Mouse (Mus musculus): ENCODE results near the gene 2310050C09Rik. TPM values are rescaled to one million over a fixed set of nuclear protein-coding genes. Genes with fewer than 3 reads are reported as not detected.

2310050C09Rik gene
- not detected for polyA plus RNA-seq (2014; fragmentation: Illumina TruSeq; extraction: RNeasy Lipid Tissue Mini Kit (QIAGEN cat#74804); ENCODE audit: low read depth, low replicate concordance)

DNA sequence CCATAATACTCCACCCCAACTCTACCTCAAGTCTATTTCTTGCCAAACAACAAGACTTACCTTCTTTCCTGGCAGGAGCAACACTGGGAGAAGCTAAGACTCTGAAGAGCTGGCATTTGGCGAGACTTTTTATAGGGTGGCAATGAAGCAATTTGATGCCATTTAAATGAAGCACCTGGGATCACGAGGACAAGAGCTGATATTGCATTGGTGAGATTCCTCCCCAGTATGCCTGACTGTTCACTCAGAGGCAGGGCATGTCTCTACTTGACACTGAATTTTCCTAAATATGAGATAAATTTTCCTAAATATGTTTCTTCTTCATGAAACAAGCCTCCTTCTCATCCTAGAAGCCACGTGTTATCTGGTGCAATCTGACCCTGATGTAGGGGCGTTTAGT is at the start of gene 2310050C09Rik:
Gene 2310050C09Rik (minus strand): TSS at position 101 of the 400 bp plus-strand sequence.

DNA sequence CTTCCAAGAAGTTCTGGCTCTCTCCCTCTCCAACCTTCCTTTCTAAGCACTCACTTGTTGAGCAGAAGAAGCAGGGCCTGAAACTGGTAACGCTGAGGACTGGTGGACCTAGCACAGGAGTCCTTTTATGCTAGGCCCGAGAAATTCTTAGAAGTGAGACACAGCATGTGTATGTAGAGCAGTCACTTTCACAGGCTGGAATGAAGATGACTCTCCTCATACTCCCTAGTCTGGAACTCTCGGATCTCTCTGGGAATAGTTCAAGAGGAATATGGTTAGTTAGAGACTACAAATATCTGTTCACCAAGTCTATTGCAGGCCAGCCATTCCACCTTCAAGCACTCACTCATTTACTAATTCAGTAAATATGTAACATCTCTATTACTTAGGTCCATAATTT is 18.8 kb downstream of the 2310050C09Rik start, which contains the start of gene Lce1l:
Gene Lce1l (minus strand): TSS at position 101 of the 400 bp plus-strand sequence.

DNA sequence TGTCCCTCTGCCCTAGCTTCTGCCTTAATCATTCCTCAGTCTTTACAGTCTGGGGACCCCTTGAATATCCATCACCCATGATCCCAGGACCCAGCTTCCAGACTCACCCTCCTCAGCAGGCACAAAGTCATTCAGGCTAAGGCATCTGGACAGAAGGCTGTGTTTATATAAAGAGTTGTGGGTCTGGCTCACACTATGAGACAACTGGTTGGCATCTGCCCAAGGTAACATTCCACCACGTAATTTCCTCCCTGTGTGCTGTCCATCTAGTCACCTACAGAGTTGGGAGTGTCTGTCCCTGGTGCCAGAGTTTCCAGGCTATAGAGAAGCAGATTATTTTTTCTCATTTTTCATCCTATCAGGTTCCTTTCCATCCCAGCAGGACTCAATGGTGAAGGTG is 42.9 kb downstream of the 2310050C09Rik start, which contains the start of gene Kprp:
Gene Kprp (minus strand): TSS at position 140 of the 400 bp plus-strand sequence.

Other genes with a start within 250 kb of the 2310050C09Rik start
- gene Lce6a, start 248.6 kb downstream of the 2310050C09Rik start, polyA plus RNA-seq (2014; fragmentation: Illumina TruSeq; extraction: RNeasy Lipid Tissue Mini Kit (QIAGEN cat#74804); ENCODE audit: low read depth, low replicate concordance), result not detected
- not detected for gene Lce1a1, start 221.9 kb downstream of the 2310050C09Rik start, polyA plus RNA-seq (2014; fragmentation: Illumina TruSeq; extraction: RNeasy Lipid Tissue Mini Kit (QIAGEN cat#74804); ENCODE audit: low read depth, low replicate concordance)
- not detected for gene Lce1b, start 213.3 kb downstream of the 2310050C09Rik start, polyA plus RNA-seq (2014; fragmentation: Illumina TruSeq; extraction: RNeasy Lipid Tissue Mini Kit (QIAGEN cat#74804); ENCODE audit: low read depth, low replicate concordance)
- gene Lce1a2, start 199.9 kb downstream of the 2310050C09Rik start, polyA plus RNA-seq (2014; fragmentation: Illumina TruSeq; extraction: RNeasy Lipid Tissue Mini Kit (QIAGEN cat#74804); ENCODE audit: low read depth, low replicate concordance), result not detected
- not detected for gene Lce1c, start 191.0 kb downstream of the 2310050C09Rik start, polyA plus RNA-seq (2014; fragmentation: Illumina TruSeq; extraction: RNeasy Lipid Tissue Mini Kit (QIAGEN cat#74804); ENCODE audit: low read depth, low replicate concordance)
- gene Lce1d, start 183.0 kb downstream of the 2310050C09Rik start, polyA plus RNA-seq (2014; fragmentation: Illumina TruSeq; extraction: RNeasy Lipid Tissue Mini Kit (QIAGEN cat#74804); ENCODE audit: low read depth, low replicate concordance), result not detected
- not detected for gene Lce1e, start 161.1 kb downstream of the 2310050C09Rik start, polyA plus RNA-seq (2014; fragmentation: Illumina TruSeq; extraction: RNeasy Lipid Tissue Mini Kit (QIAGEN cat#74804); ENCODE audit: low read depth, low replicate concordance)
- gene Lce1f, start 149.9 kb downstream of the 2310050C09Rik start, polyA plus RNA-seq (2014; fragmentation: Illumina TruSeq; extraction: RNeasy Lipid Tissue Mini Kit (QIAGEN cat#74804); ENCODE audit: low read depth, low replicate concordance), result not detected
- gene Gm38119, start 131.1 kb downstream of the 2310050C09Rik start, polyA plus RNA-seq (2014; fragmentation: Illumina TruSeq; extraction: RNeasy Lipid Tissue Mini Kit (QIAGEN cat#74804); ENCODE audit: low read depth, low replicate concordance), result not detected
- not detected for gene Lce1g, start 117.9 kb downstream of the 2310050C09Rik start, polyA plus RNA-seq (2014; fragmentation: Illumina TruSeq; extraction: RNeasy Lipid Tissue Mini Kit (QIAGEN cat#74804); ENCODE audit: low read depth, low replicate concordance)
- not detected for gene Lce1h, start 105.2 kb downstream of the 2310050C09Rik start, polyA plus RNA-seq (2014; fragmentation: Illumina TruSeq; extraction: RNeasy Lipid Tissue Mini Kit (QIAGEN cat#74804); ENCODE audit: low read depth, low replicate concordance)
- gene Lce1i, start 91.3 kb downstream of the 2310050C09Rik start, polyA plus RNA-seq (2014; fragmentation: Illumina TruSeq; extraction: RNeasy Lipid Tissue Mini Kit (QIAGEN cat#74804); ENCODE audit: low read depth, low replicate concordance), result not detected
- gene Lce1j, start 79.7 kb downstream of the 2310050C09Rik start, polyA plus RNA-seq (2014; fragmentation: Illumina TruSeq; extraction: RNeasy Lipid Tissue Mini Kit (QIAGEN cat#74804); ENCODE audit: low read depth, low replicate concordance), result not detected
- not detected for gene Lce1k, start 62.3 kb downstream of the 2310050C09Rik start, polyA plus RNA-seq (2014; fragmentation: Illumina TruSeq; extraction: RNeasy Lipid Tissue Mini Kit (QIAGEN cat#74804); ENCODE audit: low read depth, low replicate concordance)
- gene Kprp, start 43.0 kb downstream of the 2310050C09Rik start, polyA plus RNA-seq (2014; fragmentation: Illumina TruSeq; extraction: RNeasy Lipid Tissue Mini Kit (QIAGEN cat#74804); ENCODE audit: low read depth, low replicate concordance), result not detected
- gene Lce1l, start 18.9 kb downstream of the 2310050C09Rik start, polyA plus RNA-seq (2014; fragmentation: Illumina TruSeq; extraction: RNeasy Lipid Tissue Mini Kit (QIAGEN cat#74804); ENCODE audit: low read depth, low replicate concordance), result not detected
- not detected for gene Lce3a, start 56.0 kb upstream of the 2310050C09Rik start, polyA plus RNA-seq (2014; fragmentation: Illumina TruSeq; extraction: RNeasy Lipid Tissue Mini Kit (QIAGEN cat#74804); ENCODE audit: low read depth, low replicate concordance)
- gene Lce3b, start 62.8 kb upstream of the 2310050C09Rik start, polyA plus RNA-seq (2014; fragmentation: Illumina TruSeq; extraction: RNeasy Lipid Tissue Mini Kit (QIAGEN cat#74804); ENCODE audit: low read depth, low replicate concordance), result not detected
- gene Lce3c, start 74.3 kb upstream of the 2310050C09Rik start, polyA plus RNA-seq (2014; fragmentation: Illumina TruSeq; extraction: RNeasy Lipid Tissue Mini Kit (QIAGEN cat#74804); ENCODE audit: low read depth, low replicate concordance), result not detected
- not detected for gene Lce3d, start 87.2 kb upstream of the 2310050C09Rik start, polyA plus RNA-seq (2014; fragmentation: Illumina TruSeq; extraction: RNeasy Lipid Tissue Mini Kit (QIAGEN cat#74804); ENCODE audit: low read depth, low replicate concordance)
- not detected for gene Lce3e, start 96.8 kb upstream of the 2310050C09Rik start, polyA plus RNA-seq (2014; fragmentation: Illumina TruSeq; extraction: RNeasy Lipid Tissue Mini Kit (QIAGEN cat#74804); ENCODE audit: low read depth, low replicate concordance)
- gene Lce3f, start 122.0 kb upstream of the 2310050C09Rik start, polyA plus RNA-seq (2014; fragmentation: Illumina TruSeq; extraction: RNeasy Lipid Tissue Mini Kit (QIAGEN cat#74804); ENCODE audit: low read depth, low replicate concordance), result not detected
- gene Crct1, start 145.5 kb upstream of the 2310050C09Rik start, polyA plus RNA-seq (2014; fragmentation: Illumina TruSeq; extraction: RNeasy Lipid Tissue Mini Kit (QIAGEN cat#74804); ENCODE audit: low read depth, low replicate concordance), result not detected
- gene Lce1m, start 148.8 kb upstream of the 2310050C09Rik start, polyA plus RNA-seq (2014; fragmentation: Illumina TruSeq; extraction: RNeasy Lipid Tissue Mini Kit (QIAGEN cat#74804); ENCODE audit: low read depth, low replicate concordance), result not detected
- gene Gm4858, start 198.6 kb upstream of the 2310050C09Rik start, polyA plus RNA-seq (2014; fragmentation: Illumina TruSeq; extraction: RNeasy Lipid Tissue Mini Kit (QIAGEN cat#74804); ENCODE audit: low read depth, low replicate concordance), result not detected

All from liver, adult 10 weeks (tissue).